Mouse (Mus musculus) CH12.LX (cell line): ENCODE results near the gene Ap1ar.

Experiments
- CTCF ChIP-seq, 2 experiments: IDR thresholded peaks in 1 of 2; conservative IDR thresholded peaks in 1 of 2; 2 replicates each; pipeline ENCODE4 v1.5.1; 2011 to 2012; ENCODE audit warnings: low read depth in 2 of 2, low read length in 2 of 2, improper control_type of control experiment in 1 of 2, inconsistent platforms in 1 of 2, mild to moderate bottlenecking in 1 of 2, moderate library complexity in 1 of 2
- EP300 ChIP-seq: IDR thresholded peaks from 2 replicates; pipeline ENCODE4 v1.6.1; 2011; ENCODE audit warnings: low read length, improper control_type of control experiment
- IRF4 ChIP-seq: IDR thresholded peaks from 2 replicates; pipeline ENCODE4 v1.6.1; 2014; ENCODE audit warnings: low read depth, mild to moderate bottlenecking, inconsistent platforms, low read length, improper control_type of control experiment
- JUND ChIP-seq: conservative IDR thresholded peaks from 2 replicates; pipeline ENCODE4 v1.6.1; 2011; ENCODE audit warnings: low read depth, low read length, improper control_type of control experiment
- MAX ChIP-seq: IDR thresholded peaks from 2 replicates; pipeline ENCODE4 v1.6.1; 2011; ENCODE audit warnings: low read length, improper control_type of control experiment
- NELFE ChIP-seq: IDR thresholded peaks from 2 replicates; pipeline ENCODE4 v1.6.1; 2011; ENCODE audit warnings: low read depth, low read length, improper control_type of control experiment
- POLR2A ChIP-seq: IDR thresholded peaks from 2 replicates; pipeline ENCODE4 v1.6.1; 2011; ENCODE audit warnings: low read depth, mild to moderate bottlenecking, improper control_type of control experiment, low read length
- POLR2AphosphoS2 ChIP-seq: IDR thresholded peaks from 2 replicates; pipeline ENCODE4 v1.6.1; 2011; ENCODE audit warnings: low read depth, low read length, improper control_type of control experiment
- SMC3 ChIP-seq: IDR thresholded peaks from 2 replicates; pipeline ENCODE4 v1.6.1; 2011; ENCODE audit warnings: low read depth, low read length, improper control_type of control experiment
- TBP ChIP-seq: conservative IDR thresholded peaks from 2 replicates; pipeline ENCODE4 v1.6.1; 2011; ENCODE audit warnings: low read depth, low read length, improper control_type of control experiment
- UBTF ChIP-seq: IDR thresholded peaks from 2 replicates; pipeline ENCODE4 v1.6.1; 2012; ENCODE audit warnings: low read depth, mild to moderate bottlenecking, inconsistent platforms, low read length, improper control_type of control experiment, moderate library complexity
- USF1 ChIP-seq: IDR thresholded peaks from 2 replicates; pipeline ENCODE4 v1.6.1; 2014; ENCODE audit warnings: low read depth, mild to moderate bottlenecking, inconsistent platforms, low read length, improper control_type of control experiment
- ZKSCAN1 ChIP-seq: IDR thresholded peaks from 2 replicates; pipeline ENCODE4 v1.6.1; 2012; ENCODE audit warnings: low read depth, inconsistent platforms, low read length, improper control_type of control experiment, borderline replicate concordance
- ZMIZ1 ChIP-seq: IDR thresholded peaks from 2 replicates; pipeline ENCODE4 v1.6.1; 2012; ENCODE audit warnings: low read depth, mild to moderate bottlenecking, inconsistent platforms, low read length, improper control_type of control experiment

GRCm38 (mm10) chr3:127863571-127863970 lies 26.2 kb upstream of the Ap1ar start:
- TF ChIP-seq TBP (no peak), USF1 (no peak), ZKSCAN1 (no peak), CTCF (conservative IDR thresholded peaks at IDR 0.05 in 1 of 2, IDR thresholded peaks at IDR 0.05 in 1 of 2; ENCODE audit: low read depth in 2 of 2, low read length in 2 of 2) (no peak), POLR2A (no peak), EP300 (no peak), NELFE (no peak), ZMIZ1 (no peak), MAX (no peak), IRF4 (no peak), POLR2AphosphoS2 (no peak), SMC3 (no peak), UBTF (no peak), JUND (no peak)
